Mouse (Mus musculus): ENCODE measurements around the gene Ahr.
A peak's percentile ranks its signal among the peaks of the same experiment; 100 is the strongest.

- TF ChIP-seq CTCF (IDR thresholded peaks at IDR 0.05; ENCODE audit: low read depth) = no peak
- peak; percentile 92 for TF ChIP-seq EP300 (IDR thresholded peaks at IDR 0.05; ENCODE audit: low read depth)
Observed at GRCm38 (mm10) chr12:35463457-35463856, 71.4 kb downstream of the Ahr start.
